Mouse (Mus musculus) right cerebral cortex, adult 18-20 months (tissue): ENCODE data around the gene Armc7.
A peak's percentile ranks its signal among the peaks of the same experiment; 100 is the strongest.
"Not testable (repeated sequence)": the region's sequence is repeated elsewhere in the genome, so short reads cannot be mapped to it uniquely, and the experiment has no call there.

ENCODE experiments used
- DNase-seq: peaks from one replicate; pipeline ENCODE4 v3.0.0; 2022; ENCODE audit warnings: mixed read lengths

The Armc7 gene

DNA sequence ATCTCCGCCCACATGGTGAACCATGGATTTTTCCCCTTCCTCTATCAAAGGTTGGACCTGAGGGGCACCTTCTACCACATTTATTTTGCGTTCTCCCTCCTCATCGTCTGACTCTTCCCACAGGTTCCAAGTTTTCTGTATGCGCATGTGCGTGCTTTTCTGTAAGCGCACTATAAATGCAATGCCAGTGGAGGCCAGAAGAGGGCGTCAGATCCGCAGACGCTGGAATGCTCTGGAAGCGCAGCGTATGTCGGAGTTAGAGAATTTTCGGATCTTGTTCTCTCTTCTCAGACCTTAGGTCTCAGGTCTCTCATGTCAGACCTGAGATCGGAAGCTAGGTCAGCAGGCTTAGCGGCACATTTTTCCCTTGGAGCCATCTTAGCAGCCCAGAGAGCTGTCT, 19.8 kb upstream of the Armc7 start:
- no peak for DNase-seq

DNA sequence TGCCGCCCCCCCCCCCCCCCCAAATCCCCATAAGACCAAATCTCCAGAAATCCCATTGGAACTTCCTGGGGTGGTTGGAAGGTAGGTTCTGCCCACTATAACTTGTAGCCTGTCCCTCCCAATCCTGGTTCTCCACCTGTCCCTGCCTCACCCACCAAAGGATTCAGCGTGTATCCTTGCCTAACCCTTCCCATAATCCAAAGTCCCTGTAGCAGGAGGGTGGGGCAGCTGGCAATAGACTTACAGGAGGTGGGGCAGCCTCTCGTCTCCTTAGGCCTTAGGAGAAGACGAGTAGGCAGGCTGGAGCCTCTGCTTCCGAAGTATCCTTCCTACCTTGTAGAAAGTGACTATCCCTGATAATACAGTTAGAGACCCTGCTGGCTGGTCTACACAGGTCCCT, 19.3 kb upstream of the Armc7 start:
- no peak for DNase-seq

DNA sequence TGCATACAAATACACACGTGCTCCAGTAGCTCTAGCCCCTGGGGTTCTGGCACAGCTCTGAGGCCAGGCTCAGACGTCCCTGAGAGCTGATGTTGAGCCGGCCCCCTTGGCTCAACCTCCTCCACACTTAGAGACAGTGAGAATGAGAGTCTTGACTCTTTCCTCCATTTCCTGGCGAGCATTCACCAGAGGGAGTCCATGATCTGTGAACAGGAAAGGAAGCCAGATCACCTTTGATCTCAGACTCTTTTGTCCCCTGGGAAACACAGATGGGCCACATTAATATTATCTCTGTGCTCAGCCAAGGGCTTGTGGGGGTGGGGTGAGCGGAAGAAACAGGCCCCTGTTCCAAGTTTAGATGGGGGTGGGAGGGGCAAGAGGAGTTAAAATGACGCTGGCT, 18.1 kb upstream of the Armc7 start:
- DNase-seq, result no peak

DNA sequence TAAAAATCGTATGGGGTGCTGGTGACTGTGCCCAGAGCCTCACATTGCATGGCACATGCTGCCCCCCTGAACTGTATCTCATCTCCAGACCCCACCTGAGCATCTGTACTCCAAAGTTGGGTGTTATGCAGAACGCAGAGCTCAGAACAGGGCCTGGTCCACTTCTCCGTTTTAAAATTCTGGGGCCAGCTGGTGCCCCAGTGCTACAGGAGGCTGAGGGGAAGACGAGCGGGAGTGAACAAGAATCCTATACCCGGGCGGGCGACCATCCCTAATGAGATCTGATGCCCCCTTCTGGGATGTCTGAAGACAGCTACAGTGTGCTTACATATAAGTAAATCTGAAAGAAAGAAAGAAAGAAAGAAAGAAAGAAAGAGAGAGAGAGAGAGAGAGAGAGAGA, 14.5 kb upstream of the Armc7 start:
- DNase-seq, result no peak

DNA sequence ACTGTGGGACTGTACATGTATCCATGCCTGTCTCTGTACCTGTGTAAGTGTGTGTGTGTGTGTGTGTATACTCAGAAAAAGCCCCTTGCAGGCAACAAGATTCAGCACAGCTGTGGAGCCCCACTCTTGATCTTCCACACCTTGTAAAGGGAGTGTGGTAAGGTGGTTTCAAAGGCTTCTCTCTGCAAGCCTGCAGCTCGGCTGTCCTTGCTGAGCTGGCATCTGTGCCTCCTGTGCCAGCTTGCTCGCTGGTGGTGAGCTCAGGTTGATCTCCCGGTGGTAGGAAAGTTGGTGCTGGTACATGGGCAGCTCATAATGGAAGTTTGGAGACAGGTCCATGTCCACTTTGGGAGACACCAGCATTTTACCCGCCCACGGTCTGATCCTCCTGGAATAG, 13.6 kb upstream of the Armc7 start:
- no peak for DNase-seq

DNA sequence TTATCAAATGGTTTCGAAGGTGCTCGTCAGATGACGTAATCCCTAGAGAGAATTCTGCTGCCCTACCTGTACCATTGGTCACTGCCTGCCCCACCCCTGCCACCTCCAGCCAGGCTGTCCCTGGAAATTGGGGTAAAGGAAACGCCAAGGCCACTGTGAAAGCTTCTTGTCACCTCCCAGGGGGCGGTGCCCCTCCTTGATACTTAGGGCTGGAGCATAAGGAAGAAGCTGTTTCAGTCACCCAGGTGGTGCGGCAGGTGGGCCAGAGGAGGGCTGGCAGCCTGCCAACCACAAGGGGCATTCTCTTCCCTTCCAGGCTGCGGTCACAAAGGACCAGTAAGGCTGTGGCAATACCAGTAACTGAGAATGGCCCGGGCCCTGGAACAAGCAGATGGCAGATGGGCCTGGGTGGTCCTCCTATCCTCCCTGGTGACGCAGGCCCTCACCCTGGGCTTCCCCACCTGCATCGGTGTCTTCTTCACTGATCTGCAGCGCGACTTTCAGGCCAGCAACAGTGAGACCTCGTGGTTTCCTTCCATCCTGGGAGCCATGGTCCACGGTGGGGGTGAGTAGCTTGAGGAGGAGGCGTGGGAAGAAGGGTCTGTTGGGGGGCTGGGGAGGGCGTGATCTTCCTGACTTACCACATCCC, 13.1 kb upstream of the Armc7 start, which contains the start of gene Slc16a5:
Slc16a5 (plus strand) TSS at position 232 of the 649 bp plus-strand sequence.
- no peak for DNase-seq

DNA sequence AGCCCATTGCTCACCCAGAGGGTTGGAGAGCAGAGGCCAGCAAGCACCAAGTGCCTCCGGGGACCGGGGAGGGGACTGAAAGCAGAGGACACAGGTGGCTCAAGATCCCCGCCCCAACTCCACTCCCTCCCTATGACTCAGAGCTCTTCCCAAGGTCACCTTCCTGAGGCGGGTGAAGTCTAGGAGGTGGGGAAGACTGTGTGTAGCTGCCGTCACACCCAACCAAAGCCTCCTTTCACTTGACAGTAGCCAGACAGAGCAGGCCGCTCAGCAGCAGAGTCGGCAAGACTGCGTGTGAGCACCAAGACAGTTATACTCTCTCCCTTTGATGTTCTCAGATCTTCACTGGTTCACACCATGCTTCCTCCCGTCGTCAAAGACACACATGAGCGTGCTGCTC, 12.1 kb upstream of the Armc7 start:
- DNase-seq, result no peak

DNA sequence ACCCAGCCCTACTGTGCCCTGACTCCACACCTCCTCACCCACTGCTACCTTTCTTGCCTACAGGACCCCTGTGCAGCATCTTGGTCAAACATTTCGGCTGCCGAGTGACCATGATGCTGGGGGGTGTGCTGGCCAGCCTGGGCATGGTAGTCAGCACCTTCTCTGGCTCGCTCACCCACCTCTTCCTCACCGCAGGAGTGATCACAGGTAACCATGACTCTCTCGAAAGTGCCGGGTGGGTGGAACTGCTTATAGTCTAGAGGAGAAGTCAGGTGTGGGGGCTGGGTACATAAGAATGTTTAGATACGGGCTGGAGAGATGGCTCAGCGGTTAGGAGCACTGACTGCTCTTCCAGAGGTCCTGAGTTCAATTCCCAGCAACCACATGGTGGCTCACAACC, 10.6 kb upstream of the Armc7 start:
- DNase-seq, result no peak

DNA sequence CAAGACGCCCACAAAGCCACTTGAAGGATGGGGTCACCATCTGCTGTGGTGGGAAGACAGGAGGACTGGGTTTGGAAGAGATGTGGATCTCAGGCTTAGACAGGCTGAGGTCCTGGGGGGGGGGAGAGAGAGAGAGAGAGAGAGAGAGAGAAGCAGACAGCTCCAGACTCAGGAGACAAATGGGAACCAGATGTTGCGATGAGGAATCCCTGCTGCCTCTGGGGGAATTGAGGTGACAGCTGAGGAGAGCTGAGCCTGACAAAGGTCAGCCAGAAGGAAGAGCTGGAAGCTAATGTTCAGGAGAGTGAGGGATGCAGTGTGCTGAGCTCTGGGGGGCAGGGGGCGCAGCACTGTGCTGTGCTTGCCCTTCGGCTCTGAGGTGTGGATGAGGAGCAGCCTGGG, 8.2 kb upstream of the Armc7 start:
- no peak for DNase-seq

DNA sequence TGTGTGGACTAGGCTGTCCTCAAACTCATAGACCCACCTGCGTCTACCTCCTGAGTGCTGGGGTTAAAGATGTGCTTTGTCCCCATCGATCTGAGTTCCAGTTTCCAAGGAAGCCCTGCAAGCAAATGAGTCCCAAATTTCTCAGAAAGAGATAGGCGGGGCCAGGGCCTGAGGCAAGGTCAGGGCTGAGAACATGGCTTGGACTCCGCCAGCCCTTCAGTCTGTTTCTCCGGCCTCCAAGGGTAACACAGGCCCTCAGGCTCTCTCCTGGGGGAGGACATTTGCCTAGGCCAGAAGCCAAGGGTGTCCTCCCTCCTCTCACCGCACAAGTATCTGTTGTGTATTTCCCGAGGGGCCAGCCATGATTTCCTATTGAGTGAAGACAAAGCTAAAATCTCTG, 3.3 kb upstream of the Armc7 start:
- DNase-seq, result no peak

DNA sequence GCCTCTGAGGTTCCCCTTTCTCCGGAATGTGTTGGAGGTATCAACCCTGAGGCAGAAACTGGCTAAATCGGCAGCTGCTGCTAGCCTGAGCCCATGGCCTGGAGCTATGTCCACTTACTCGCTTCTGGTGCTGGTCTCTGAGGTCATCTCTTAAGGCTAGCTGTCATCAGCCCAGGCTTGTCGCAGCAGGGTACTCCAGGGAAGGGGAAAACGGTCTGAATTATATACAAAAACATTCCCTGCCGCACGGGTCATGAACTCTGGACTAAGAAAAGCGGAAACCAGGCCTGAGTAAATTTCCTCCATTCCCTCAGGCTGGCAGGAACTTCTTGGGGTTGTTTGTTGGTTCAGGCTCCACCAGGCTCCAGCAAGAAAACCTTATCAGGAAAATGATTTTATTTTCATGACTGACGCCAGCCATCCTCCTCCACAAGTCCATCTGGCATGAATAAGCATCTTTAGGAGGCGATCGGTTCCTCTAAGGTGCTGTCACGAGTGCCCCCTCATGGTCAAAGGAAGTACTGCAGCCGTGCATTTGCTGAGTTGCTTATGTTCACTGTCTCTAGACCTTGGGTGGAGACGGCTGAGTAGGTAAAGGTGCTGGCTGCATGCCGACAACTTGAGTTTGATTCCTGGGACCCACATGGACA, 1.7 kb upstream of the Armc7 start:
- peak; percentile 94 for DNase-seq

DNA sequence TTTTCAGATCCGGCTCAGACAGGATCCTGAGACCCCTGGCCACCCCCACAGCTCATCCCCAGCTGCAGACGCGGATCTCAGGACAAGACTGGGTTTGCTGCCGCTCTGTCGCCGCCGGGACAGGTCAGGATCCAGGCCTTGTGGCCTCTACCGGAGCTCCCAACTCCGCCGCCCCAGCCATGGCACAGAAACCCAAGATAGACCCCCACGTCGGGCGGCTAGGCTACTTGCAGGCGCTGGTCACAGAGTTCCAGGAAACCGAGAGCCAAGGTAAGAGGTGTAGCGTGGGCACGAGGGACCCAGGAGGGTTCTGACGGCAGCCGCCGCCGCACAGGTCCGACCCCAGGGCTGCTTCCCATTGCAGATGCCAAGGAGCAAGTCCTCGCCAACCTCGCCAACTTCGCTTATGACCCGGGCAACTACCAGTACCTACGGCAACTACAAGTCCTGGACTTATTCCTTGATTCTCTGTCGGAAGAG, 331 bp downstream of the Armc7 start:
- no peak for DNase-seq

DNA sequence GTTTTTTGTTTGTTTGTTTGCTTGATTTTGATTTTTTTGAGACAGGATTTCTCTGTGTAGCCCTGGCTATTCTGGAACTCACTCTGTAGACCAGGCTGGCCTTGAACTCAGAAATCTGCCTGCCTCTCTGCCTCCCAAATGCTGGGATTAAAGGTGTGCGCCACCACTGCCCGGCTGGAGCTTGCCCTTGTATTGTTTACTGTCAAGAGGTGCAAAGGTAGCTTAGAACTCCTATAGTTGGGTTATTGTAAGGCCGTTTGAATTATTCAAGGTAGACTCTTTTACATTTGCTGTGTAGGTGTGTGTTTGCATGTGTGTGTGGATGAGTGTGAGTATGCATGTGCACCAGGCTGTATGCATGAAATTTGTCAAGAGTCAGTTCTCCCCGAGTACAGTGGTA, 1.2 kb downstream of the Armc7 start:
- DNase-seq, result not testable (repeated sequence)

DNA sequence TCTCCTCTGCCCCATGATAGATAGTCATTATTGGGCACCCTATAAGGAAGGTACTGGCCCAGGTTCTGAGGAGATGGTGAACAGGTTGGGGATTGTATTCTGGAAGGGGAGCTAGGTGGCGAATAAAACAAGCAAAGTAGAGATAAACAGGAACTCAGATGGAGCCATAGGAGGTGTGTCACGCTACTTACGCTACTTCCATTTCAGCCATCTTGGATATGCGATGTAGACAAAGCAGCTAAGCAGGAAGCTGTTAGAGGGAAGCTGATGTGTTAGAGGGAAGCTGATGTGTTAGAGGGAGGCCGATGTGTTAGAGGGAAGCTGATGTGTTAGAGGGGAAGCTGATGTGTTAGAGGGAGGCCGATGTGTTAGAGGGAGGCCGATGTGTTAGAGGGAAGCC, 1.9 kb downstream of the Armc7 start:
- DNase-seq, result not testable (repeated sequence)

DNA sequence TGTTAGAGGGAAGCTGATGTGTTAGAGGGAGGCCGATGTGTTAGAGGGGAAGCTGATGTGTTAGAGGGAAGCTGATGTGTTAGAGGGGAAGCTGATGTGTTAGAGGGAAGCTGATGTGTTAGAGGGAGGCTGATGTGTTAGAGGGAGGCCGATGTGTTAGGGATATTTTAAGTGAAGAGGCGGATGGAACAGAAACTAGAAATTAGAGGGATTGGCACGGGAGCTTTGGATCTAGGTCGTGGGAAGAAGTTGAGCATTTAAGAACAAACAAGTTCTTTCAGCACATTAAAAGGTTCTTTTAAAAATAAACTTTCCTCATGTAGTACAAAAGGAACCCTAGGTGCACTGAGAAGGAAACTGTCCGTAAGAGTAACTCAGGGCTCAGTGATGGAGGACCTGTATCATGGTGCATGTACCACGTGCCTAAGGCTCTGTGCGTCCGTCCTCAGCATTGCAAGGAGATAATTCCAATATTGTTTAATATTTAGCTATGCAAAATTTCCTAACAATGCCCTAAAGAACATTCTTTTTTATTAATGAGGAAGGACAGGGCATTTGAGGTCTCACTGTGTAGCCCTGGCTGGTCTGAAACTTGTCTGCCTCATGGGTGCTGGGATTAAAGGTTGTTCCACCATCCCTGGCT, 3.0 kb downstream of the Armc7 start:
- no peak for DNase-seq

DNA sequence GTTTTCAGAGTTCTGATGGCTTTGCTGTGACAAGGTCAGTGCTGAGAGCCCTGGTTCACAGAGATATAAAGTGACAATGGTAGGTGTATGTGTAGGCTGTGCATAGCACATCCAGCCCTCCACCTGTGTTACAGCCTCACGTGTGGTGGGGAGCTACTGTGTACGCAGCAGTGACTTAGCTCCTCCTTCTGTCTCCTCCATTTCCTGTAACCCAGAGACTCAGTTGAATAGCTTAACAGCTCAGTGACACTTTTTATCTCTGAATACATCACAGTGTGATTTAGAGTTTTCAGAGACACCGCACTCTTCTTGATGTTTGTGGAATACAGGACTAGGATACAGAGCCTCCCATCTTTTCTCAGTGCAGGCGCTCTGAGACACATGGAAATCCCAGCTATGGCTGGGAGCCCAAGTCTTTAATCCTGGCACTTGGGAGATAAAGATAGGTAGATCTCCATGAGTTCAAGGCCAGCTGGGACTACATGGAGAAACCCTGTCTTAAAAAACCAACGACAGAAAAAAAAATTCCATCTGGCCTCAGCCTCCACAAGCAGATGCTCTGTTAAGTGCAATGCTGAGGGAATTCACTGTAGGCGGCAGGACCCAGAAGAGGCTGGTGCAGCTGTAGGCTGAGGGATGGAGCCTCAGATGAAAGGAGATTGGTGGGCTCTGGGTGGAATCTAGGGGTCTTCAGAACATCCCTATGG, 6.2 kb downstream of the Armc7 start:
- peak; percentile 81 for DNase-seq

DNA sequence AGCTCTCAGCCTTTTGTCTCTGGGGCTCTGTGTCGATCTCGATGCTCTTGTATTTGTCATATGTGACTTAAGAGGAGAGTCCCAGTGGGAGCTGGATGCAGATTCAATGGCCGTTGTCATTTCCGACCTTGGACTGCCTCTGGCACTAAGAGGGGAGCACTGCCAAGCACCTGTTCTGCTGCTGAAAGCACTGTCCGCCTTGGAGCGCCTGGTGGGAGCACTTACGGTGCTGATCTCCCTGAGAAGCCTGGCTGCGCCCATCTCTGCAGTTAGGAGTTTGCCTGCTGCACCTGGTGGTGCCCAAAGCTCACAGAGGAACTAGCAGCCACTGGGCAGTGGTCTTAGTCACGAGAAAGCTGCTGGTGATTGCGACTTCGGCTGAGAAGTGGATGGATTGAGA, 7.8 kb downstream of the Armc7 start:
- no peak for DNase-seq

DNA sequence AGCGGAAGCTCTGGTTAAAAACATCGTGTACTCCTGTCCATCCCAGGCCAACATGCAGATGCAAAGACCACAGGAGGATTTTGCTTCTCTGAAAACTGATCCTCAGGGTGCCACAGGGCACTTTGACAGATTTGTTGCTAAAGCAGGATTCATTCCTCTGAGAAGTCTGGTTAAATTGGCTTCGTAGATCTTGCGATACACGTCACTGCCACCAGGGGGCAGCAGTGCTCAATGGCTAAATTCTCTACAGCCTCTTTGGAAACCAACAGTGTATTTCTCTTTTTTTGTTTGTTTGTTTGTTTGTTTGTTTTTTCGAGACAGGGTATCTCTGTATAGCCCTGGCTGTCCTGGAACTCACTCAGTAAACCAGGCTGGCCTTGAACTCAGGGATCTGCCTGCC, 8.3 kb downstream of the Armc7 start:
- peak; percentile 75 for DNase-seq

DNA sequence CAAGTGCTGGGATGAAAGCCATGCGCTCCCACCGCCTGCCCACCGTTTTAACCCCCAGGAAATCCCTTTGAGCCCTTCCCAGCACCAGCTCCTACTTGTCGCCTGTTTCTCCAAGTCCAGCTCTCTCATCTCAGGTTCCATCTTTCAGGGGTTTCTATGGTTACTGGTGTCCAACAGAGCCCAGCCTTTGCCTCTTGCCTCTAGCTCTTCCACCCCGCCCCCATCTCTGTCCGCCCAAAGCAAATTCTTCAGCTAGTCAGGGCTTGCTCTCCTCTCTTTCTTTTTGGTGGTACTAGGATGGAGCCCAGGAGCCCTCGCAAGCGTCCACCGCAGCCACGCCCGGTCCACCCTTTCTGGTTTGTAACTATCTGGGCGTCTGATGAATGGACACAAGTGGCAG, 9.7 kb downstream of the Armc7 start:
- no peak for DNase-seq

DNA sequence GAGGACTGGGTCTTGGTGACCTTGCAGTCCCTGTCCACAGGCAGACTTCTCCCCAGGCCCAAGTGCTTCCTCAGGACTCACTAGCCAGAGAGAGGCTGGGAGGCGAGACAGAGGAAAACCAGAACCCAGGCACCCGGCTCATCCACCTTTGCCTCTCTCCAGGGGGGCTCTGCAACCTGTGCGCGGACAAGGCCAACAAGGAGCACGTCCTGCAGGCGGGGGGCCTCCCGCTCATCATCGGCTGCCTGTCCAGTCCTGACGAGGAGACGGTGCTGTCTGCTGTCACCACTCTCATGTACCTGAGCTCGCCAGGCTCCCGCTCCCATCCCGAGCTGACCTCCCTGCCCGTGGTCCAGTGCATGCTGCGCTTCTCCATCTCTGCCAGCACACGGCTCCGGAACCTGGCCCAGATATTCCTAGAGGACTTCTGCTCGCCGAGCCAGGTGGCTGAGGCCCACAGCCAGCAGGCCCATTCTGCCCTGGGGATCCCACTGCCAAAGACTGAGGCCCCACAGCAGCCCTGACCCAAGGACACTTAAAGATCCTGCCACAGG, 13.2 kb downstream of the Armc7 start:
- DNase-seq, result no peak

DNA sequence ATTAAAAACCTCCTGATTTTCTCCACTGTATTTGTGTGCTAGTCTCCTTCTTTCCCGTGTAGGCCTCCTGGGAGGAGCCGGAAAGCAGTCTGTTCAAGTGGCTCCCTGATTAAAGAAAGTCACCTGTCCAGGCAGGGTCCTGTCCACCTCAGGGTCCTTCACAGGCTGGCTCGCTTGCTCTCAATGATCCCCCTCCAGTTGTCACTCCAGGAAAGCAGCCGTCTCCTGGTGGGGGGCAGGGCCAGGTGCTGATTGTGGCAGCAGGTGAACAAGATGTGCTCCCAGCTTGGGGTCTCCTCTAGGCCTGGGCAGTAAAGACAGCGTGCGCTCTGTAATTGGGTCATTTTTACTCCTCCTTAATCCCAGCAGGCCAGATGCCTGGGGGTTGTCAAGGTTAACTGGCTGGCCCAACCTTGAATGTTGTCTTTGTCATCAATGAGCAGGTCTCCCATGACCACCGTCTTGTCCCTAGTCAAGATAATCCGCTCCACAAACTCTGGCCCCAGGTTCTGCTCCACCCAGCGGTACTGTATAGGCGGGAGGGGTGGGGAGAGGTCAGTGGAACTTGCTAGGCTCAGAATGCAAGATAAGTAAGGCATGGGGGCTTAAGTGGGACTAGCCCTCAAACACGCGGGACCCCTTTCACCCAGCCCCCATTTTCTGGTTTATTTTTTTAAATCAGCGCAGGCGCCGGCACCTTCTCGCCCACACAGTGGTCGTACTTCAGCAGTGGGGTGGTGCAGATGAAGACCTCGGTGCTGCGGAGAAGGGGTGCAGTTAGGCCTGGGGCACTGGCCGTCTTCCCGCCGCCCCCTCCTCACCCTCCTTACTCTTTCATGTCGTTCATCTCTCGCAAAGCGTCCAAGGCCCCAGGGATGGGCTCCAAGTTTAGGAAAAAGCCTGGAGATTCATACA, 15.2 kb downstream of the Armc7 start:
- DNase-seq, result no peak
